Mouse (Mus musculus): ENCODE measurements around the gene Tmem14c.
"Not testable (repeated sequence)": the region's sequence is repeated elsewhere in the genome, so short reads cannot be mapped to it uniquely, and the experiment has no call there.

Gene Tmem14c

DNA sequence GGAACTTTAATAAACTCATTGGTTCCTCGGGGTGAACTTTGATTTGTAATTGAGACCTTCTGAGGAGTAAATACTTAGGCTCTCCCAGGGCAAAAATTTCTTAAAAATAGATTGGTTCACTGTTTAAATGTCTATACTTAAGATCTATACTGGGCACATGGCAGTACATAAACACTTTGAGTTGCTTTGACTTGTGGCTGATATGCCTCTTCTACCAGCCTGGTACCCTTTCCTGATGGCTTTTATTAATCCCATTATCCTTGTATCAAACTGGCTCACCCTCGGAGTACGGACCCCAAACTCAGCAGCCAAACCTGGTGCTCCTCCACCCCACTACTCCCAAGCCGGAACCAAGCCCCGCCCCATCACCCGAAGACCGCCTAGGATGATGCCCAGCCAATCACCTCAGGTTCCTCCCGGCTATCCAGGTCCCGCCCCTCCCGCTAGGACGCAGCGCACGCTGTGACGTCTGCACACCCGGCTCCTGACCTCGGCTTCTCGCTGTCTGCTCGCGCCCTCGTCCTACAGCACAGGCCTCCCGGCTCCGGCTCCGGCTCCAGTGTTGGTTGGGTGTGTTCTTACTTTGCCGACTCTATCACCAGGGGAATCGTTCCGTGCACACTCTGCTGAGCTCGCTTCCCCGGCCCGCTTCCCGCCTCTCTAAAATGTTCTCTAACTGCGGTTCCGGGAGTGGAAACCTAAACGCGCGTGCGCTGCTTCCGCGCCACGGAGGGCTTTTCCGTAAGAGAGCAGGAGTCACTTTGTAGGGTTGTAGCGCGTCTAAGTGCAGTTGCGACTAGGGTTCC is at the start of gene Tmem14c:
Gene Tmem14c (plus strand): TSS at position 464 of the 806 bp plus-strand sequence.
- DNase-seq (ENCODE audit: low read depth, low spot score), result peak; percentile 94

DNA sequence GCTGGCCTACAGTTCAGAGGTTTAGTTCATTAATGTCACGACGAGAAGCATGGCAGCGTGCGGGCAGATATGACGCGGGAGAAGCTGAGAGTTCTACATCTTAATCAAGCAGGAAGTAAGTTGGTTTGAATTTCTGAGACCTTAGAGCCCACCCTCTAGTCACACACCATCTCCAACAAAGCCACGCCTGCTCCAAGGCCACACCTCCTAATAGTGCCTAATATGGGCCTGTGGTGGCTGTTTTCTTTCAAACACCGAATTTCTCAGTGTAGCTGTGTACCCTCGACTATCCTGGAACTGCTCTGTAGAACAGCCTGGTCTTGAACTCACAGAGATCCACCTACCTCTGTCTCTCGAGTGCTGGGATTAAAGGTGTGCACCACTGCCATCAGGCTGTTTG is 48.5 kb upstream of the Tmem14c start:
- DNase-seq (ENCODE audit: low read depth, low spot score), result no peak

DNA sequence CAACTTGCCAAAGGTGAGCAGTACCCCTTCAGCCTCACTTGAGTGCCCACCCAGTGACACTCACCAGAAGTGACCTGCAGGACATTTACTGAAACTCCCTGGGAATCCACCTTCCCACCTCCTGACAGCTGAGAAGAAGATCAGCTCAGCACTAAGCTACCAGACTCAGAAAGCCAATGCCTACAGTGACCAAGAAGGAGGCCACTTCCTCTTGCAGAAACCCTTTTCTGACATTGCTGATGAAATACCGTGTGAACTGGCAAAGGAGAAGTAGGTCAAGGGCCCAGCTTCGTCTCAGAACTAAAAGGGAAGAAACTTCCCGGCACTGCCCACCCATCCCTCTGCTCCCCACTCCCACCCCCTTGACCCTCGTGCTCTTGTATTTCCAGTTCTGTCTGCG is 47.5 kb upstream of the Tmem14c start:
- no peak for DNase-seq (ENCODE audit: low read depth, low spot score)

DNA sequence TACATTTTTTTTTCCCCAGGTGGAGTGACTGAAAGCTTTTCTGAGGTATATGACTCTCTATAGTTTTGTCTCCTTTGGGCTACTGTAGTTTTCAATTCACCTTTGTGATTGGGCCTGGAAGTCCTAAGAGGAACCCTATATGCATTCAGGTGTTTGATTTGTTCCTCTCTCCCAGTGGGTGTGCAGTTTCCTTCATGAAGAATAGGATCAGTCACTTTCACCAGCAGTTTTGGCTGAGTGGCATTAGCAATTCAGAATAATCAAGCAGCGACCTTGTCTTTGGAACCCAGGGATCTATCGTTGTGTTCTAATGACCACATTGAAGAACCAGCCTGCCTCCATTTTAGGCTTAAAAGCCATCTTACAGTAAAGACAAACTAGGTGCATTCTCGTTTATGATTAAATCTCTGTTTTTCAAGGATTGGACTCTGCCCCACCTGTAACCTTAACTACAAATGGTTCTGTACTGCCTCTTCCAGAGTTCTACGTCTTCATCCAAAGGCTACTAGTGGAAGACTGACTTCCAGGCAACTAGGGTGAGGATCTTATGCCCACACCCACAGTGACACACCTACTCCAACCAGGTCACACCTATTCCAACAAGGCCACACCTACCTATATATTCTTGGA is 46.2 kb upstream of the Tmem14c start:
- DNase-seq (ENCODE audit: low read depth, low spot score), result no peak

GRCm38 (mm10) chr13:40971261-40971660 is 44.8 kb upstream of the Tmem14c start:
- peak; percentile 31 for DNase-seq (ENCODE audit: low read depth, low spot score)

- DNase-seq (ENCODE audit: low read depth, low spot score), result no peak
These were observed 44.3 kb upstream of the Tmem14c start for GRCm38 (mm10) chr13:40971831-40972230.

- no peak for DNase-seq (ENCODE audit: low read depth, low spot score)
These were observed 43.1 kb upstream of the Tmem14c start for GRCm38 (mm10) chr13:40972976-40973375.

DNA sequence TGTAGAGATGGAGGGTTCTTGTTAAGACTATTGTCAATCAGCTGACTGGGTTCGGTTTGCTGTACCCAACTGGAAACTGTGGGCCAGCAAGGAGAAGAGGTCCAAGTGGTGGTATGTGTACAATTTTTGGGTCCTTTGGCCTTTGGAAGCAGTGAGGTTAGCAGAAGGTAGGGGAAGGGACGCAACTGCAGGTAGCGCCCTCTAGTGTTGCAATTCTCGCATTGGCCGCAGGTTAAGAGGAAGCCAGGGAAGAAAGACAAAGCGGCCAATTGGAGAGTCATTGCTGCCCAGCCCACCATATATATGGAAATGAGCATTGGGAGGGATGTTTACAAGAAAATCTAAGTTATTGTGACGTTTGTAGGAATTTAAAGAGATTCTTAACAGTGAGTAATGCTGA is 38.5 kb upstream of the Tmem14c start:
- DNase-seq (ENCODE audit: low read depth, low spot score), result peak; percentile 38

DNA sequence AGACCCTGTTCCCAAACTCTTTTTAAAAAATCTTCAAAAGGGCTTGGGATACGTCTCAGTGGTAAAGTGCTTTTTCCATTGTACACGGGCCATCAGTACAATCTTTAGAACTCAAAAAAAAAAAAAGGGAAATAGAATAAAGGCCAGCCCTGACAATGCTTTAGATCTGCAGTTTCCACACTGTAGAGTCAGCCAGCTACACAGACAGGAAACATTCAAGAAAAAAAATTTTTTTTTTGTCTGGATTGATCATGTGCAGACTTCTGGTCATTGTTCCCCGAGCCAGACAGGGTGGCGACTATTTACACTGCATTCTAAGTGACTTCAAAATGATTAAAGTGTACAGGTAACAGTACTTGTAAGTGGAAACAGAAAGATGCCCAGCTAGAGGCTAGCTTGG is 37.4 kb upstream of the Tmem14c start:
- DNase-seq (ENCODE audit: low read depth, low spot score), result no peak

- DNase-seq (ENCODE audit: low read depth, low spot score), result no peak
These were observed 36.8 kb upstream of the Tmem14c start for GRCm38 (mm10) chr13:40979321-40979720.

DNA sequence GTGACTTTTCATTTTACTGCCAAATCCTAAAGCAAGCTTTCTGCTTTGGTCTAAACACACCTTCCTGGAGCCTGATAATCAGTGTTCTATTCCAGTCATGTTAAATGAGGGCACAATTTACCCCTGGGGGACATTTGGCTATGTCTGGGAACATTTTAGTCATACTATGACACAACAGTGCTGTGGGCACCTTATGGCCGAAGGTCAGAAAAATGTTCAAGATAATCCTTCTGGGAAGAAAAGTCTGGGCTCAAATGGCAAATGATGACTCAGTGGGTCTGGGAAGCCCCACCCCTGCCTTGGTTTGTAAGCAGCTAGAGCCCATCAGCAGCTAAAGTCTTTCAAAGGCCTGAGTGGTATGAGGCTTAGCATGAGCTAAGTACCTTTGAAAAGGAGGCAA is 33.3 kb upstream of the Tmem14c start:
- peak; percentile 94 for DNase-seq (ENCODE audit: low read depth, low spot score)

DNA sequence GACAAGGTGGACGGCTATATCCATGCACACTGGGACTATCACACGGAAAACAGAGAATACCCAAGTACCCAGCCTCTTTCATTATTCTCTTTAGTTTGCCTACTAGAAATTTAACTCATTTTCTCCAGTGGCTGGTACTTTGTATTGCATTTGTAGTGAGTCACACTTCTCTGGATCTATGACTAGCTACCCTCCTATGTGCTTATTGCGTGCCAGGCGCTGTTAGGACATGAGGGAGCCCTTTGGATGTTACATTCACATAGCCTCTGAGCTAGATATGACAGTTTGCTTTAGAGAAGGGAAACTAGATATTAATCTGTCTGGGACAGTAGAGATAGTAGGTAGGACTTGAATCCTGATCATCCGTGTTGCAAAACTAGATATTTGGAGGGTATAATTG is 30.0 kb upstream of the Tmem14c start:
- DNase-seq (ENCODE audit: low read depth, low spot score), result peak; percentile 62

DNA sequence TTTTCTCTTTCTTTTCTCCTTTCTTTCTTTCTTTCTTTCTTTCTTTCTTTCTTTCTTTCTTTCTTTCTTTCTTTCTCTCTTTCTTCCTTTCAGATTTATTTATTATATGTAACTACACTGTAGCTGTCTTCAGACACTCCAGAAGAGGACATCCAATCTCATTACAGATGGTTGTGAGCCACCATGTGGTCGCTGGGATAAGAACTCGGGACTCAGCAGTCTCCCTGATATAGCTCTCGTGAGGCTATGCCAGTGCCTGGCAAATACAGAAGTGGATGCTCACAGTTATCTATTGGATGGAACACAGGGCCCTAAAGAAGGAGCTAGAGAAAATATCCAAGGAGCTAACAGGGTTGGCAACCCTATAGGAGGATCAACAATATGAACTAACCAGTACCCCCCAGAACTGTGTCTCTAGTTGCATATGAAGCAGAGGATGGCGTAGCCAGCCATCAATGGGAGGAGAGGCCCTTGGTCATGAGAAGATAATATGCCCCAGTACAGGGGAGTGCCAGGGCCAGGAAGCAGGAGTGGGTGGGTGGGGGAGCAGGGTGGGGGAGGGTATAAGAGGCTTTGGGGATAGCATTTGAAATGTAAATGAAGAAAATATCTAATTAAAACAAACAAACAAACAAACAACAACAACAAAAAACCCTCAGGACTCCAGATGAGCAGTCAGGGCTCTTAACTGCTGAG is 28.3 kb upstream of the Tmem14c start:
- DNase-seq (ENCODE audit: low read depth, low spot score), result not testable (repeated sequence)

DNA sequence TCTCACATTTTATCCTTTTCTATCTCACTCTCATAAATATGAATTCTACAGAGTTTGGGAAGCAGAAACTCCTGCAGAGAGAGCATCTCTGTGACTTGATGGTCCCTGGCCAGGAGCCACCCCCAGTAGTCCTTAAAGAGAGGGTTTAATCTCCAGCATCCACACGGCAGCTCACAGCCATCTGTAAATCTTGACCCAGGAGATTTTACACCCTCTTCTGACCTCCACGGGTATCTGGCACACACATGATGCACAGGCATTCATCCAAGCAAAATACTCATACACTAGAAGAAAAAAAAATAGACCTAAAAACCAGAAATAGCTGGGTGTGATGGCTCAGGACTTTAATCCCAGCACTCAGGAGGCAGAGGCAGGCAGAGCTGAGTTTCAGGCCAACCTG is 27.7 kb upstream of the Tmem14c start:
- peak; percentile 52 for DNase-seq (ENCODE audit: low read depth, low spot score)

- DNase-seq (ENCODE audit: low read depth, low spot score), result no peak
These were observed 21.4 kb upstream of the Tmem14c start for GRCm38 (mm10) chr13:40994487-40995263.

GRCm38 (mm10) chr13:40998537-40998936 is 17.6 kb upstream of the Tmem14c start:
- not testable (repeated sequence) for DNase-seq (ENCODE audit: low read depth, low spot score)

- DNase-seq (ENCODE audit: low read depth, low spot score), result peak; percentile 79
These were observed 15.8 kb upstream of the Tmem14c start for GRCm38 (mm10) chr13:41000140-41000925.

DNA sequence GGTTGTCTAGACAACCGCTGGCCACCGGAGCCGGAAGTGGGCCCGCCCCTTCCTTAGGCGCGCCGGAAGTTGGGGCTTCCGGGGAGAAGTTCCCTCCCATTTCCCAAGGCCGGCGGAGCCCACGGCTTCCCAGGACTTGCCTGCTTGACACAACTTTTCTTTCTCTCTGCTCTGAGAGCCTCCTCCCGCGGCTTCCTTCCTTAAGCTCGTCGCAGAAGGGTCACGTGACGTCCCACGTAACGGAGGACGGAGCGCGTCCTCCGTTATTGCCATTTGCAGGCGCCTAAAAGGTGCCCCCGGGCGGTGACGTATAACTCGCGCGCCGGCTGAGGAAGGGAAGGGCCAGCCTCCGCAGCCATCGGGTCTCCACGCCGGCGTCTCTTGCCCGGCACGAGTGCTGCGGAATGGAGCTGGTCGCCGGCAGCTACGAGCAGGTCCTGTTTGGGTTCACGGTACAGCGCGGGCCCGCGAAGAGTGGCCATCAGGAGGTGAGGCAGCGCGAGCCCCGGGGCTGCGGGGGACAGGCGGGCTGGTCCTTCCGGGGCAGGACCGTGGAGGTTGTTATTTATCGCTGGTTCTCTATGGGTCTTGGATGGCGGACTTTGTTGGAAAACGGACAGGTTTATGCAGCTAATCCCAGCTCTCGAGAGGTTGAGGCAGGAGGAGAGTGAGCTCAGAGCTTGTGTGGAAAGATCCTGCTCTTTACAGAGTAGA is 15.0 kb upstream of the Tmem14c start, which contains the start of gene Pak1ip1:
Gene Pak1ip1 (plus strand): TSS at position 98 of the 714 bp plus-strand sequence.
- peak; percentile 90 for DNase-seq (ENCODE audit: low read depth, low spot score)

- DNase-seq (ENCODE audit: low read depth, low spot score), result peak; percentile 15
These were observed 14.1 kb upstream of the Tmem14c start for GRCm38 (mm10) chr13:41002001-41002400.

- no peak for DNase-seq (ENCODE audit: low read depth, low spot score)
These were observed 9.8 kb upstream of the Tmem14c start for GRCm38 (mm10) chr13:41006244-41006643.
